Mouse (Mus musculus): ENCODE results near the gene Il4i1. TPM values are rescaled to one million over a fixed set of nuclear protein-coding genes. Genes with fewer than 3 reads are reported as not detected.
"Not testable (repeated sequence)": the region's sequence is repeated elsewhere in the genome, so short reads cannot be mapped to it uniquely, and the experiment has no call there.

Il4i1 gene
- polyA plus RNA-seq, 1 experiment from 2014 or later, result 0.78 TPM

DNA sequence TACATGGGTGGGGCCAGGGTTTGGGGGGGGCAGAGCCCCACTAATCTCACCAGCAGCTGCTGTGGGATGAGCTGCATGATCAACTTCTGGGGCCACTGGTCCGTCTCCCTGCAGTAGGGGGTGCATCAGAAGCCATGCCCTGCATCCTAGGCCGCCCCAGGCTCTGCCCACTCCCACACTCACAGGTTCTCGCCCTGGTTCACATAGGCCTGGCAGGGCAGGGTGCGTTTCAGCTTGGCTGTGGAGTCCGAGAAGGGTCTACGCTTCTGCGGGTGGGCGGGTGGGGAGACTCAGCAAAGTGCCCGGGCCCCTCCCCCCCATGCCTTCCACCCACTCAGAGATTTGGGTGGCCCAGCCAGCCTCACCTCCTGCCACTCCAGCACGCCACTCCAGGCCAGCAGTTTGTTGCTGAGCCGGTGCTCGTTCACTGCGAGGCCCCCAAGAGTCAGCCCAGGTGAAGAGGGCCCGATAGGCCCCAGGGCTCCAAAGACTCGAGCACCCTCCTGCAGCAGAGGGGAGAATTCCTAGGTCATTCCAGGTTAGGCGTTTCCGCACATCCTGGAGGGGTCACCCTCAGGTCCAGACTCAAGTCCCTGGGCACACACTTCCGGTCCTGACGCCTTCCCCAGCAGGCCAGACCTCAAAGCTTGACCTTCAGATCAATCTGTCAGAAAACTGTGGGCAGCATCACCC lies 51.0 kb downstream of the Il4i1 start:
- H3K27me3 ChIP-seq (replicated peaks; ENCODE audit: control insufficient read depth, insufficient read depth, low read length), result no peaks in the 10 kb centered on the region
- peak overlapping the region; percentile 67; the same call in 1 of the 2 replicates for H3K27ac ChIP-seq (replicated peaks; ENCODE audit: low read depth, low read length)
- 59% methylated on average over 15 of the region's 19 CpGs for WGBS
- no peaks in the 10 kb centered on the region for H3K9me3 ChIP-seq (ENCODE audit: control insufficient read depth, low read length)
- ATAC-seq (ENCODE audit: low read depth), result no peak
- H3K9ac ChIP-seq (ENCODE audit: low read depth, low read length), result peak overlapping the region; percentile 100
- peaks cover 32% of the 10 kb centered on the region for H3K4me1 ChIP-seq (ENCODE audit: control insufficient read depth, insufficient read depth, low read length)
- no peak for DNase-seq (ENCODE audit: low spot score)
- peak overlapping the region; percentile 95 for H3K4me2 ChIP-seq (ENCODE audit: low read depth, low read length)
- peaks cover 49% of the 10 kb centered on the region for H3K36me3 ChIP-seq (ENCODE audit: control insufficient read depth, insufficient read depth, low read length)
- H3K4me3 ChIP-seq (ENCODE audit: low read depth, low read length), result peak overlapping the region; percentile 100

DNA sequence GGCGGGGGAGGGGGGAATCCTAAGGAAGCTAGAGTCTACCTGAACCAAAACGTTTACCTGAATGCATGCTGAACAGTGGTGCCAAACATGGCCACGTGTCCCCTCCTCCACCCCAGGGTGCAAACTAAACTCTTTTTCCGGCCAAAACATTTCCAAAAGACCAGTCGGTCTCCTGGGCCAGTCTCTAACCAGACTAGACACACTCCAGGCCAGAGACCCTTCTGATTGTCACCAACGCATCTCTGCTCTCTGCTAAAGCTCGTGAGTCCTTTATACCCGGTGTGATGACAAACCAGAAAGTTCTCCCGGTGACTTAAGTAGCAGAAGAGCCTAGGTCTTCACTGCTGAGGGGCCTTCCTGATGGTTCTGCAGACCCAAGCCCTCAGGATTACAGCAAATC lies 51.6 kb downstream of the Il4i1 start:
- ATAC-seq (ENCODE audit: low read depth), result no peak
- peak overlapping the region; percentile 100 for H3K4me3 ChIP-seq (ENCODE audit: low read depth, low read length)
- H3K27me3 ChIP-seq (replicated peaks; ENCODE audit: control insufficient read depth, insufficient read depth, low read length), result no peaks in the 10 kb centered on the region
- H3K36me3 ChIP-seq (ENCODE audit: control insufficient read depth, insufficient read depth, low read length), result peaks cover 43% of the 10 kb centered on the region
- H3K9ac ChIP-seq (ENCODE audit: low read depth, low read length), result peak overlapping the region; percentile 100
- no peak for DNase-seq (ENCODE audit: low spot score)
- H3K4me2 ChIP-seq (ENCODE audit: low read depth, low read length), result peak overlapping the region; percentile 95
- H3K27ac ChIP-seq (replicated peaks; ENCODE audit: low read depth, low read length), result no peak overlapping the region
- no peaks in the 10 kb centered on the region for H3K9me3 ChIP-seq (ENCODE audit: control insufficient read depth, low read length)
- WGBS, result 51% methylated on average over 9 of the region's 9 CpGs
- H3K4me1 ChIP-seq (ENCODE audit: control insufficient read depth, insufficient read depth, low read length), result peaks cover 32% of the 10 kb centered on the region

DNA sequence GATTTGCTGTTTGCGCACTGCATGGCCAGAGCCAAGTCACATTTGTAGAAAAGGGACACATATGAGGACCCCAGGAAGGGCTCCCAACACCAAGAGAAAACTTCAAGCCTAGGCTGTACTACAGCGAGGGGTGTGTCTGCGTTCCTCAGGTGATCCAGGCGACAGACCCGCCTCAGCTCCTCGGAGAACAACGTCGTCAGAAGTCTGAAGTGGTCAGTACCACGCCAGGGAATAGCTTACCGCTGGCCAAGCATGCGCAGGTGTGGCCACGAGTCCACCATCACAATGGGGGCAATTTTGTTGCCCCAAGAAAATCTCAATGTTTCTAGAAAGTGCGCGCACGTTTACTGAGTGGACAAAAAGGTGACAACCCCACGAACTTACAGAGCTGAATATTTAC lies 52.3 kb downstream of the Il4i1 start:
- no peaks in the 10 kb centered on the region for H3K27me3 ChIP-seq (replicated peaks; ENCODE audit: control insufficient read depth, insufficient read depth, low read length)
- peak overlapping the region; percentile 100 for H3K9ac ChIP-seq (ENCODE audit: low read depth, low read length)
- H3K4me3 ChIP-seq (ENCODE audit: low read depth, low read length), result peak overlapping the region; percentile 100
- H3K36me3 ChIP-seq (ENCODE audit: control insufficient read depth, insufficient read depth, low read length), result peaks cover 36% of the 10 kb centered on the region
- H3K27ac ChIP-seq (replicated peaks; ENCODE audit: low read depth, low read length), result peak overlapping the region; percentile 100
- peak overlapping the region; percentile 95 for H3K4me2 ChIP-seq (ENCODE audit: low read depth, low read length)
- WGBS, result 5% methylated on average over 16 of the region's 16 CpGs
- DNase-seq (ENCODE audit: low spot score) (no peak), ATAC-seq (ENCODE audit: low read depth) (no peak)
- H3K4me1 ChIP-seq (ENCODE audit: control insufficient read depth, insufficient read depth, low read length), result peaks cover 32% of the 10 kb centered on the region
- H3K9me3 ChIP-seq (ENCODE audit: control insufficient read depth, low read length), result no peaks in the 10 kb centered on the region

DNA sequence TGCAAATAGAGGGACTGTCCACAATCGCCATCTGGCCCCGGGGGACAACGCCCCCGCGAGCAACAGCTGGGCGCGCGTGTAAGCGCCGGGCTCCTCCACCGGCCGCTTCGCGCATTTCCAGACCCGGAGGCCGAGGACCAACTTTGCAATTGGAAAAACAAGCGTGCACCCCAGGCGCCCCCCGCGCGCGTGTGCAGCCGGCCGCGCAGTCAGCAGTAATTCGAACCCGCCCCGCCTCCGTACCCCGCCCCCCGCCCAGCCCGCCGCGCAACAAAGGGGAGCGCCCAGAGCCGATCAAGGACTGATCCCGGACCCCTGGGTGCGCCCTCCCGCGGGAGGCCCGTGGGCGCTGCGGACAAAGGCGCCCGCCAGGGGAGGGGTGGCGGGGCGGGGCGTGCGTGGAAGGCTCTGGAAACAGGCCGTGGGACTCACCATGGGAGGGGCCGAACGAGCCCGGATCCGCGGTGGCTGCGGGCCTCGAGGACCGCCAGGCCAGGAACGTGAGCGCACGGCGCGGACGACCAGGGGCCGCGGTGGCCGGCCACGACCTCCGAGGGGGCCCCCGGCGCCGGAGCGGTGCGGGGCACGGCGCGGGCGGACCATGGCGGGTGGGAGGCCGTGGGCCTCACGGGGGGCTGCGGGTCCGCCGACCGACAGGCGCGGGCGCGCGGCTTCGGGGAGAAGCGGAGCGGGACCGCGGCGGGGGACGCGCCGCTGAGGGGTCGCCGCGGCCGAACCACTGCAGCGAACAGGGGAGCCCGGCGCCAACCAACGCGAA lies 52.9 kb downstream of the Il4i1 start:
- Histone ChIP-seq H3K4me1 (ENCODE audit: control insufficient read depth, insufficient read depth, low read length) (peaks cover 32% of the 10 kb centered on the region), H3K4me2 (ENCODE audit: low read depth, low read length) (peak overlapping the region; percentile 95), H3K27ac (replicated peaks; ENCODE audit: low read depth, low read length) (peak overlapping the region; percentile 100), H3K4me3 (ENCODE audit: low read depth, low read length) (peak overlapping the region; percentile 100), H3K36me3 (ENCODE audit: control insufficient read depth, insufficient read depth, low read length) (peaks cover 30% of the 10 kb centered on the region), H3K9ac (ENCODE audit: low read depth, low read length) (peak overlapping the region; percentile 100), H3K9me3 (ENCODE audit: control insufficient read depth, low read length) (no peaks in the 10 kb centered on the region), H3K27me3 (replicated peaks; ENCODE audit: control insufficient read depth, insufficient read depth, low read length) (no peaks in the 10 kb centered on the region)
- 1% methylated on average over 61 of the region's 108 CpGs for WGBS
- peak; percentile 51 for ATAC-seq (ENCODE audit: low read depth)
- peak; percentile 89 for DNase-seq (ENCODE audit: low spot score)

DNA sequence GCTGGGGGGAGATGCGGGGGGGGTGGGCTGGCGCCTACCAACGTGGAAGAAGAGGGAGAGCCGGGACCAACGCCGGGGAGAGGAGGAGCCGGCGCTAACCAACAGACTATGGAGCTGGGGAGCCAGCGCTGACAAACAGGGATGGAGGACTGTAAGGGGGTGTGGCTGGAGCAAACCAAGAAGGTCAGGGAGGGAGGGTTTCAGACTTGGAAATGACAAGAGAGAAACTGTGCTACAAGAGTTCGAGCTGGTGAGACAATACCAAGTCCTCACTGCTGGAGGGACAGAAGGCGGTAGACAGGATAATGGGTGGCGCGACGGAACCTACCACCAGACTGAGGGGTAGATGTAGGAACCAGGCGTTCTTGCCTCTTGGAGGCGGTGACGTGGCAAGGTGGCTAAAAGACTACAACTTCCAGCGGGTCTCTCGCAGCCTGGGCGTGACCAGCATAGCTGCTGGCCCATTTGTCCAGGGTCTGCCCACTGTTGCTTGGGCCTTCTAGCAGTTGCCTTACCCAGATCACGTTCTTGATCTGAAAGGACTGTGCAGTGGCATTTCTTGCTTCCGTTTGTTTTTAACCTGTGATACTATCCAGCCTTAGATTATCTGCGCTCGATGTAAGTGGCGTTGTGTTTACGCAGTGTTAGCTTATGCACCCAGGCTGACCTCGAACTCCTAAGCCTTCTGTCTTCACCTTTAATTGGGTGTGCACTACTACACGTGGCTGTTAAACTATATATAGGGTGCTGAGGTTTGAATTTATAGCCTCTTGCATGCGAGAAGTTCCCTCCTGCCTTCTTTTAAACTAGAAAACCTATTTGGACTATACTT lies 53.7 kb downstream of the Il4i1 start, which contains the start of gene Ptov1:
Gene Ptov1, minus strand, starts transcription at position 92 of the 832 bp plus-strand sequence.
- Histone ChIP-seq H3K4me2 (ENCODE audit: low read depth, low read length) (peak within 1 kb of the TSS; percentile 95), H3K4me3 (ENCODE audit: low read depth, low read length) (peak within 1 kb of the TSS; percentile 100), H3K9me3 (ENCODE audit: control insufficient read depth, low read length) (no peaks in the 10 kb centered on the region), H3K27ac (replicated peaks; ENCODE audit: low read depth, low read length) (peak within 1 kb of the TSS; percentile 100), H3K4me1 (ENCODE audit: control insufficient read depth, insufficient read depth, low read length) (peaks cover 32% of the 10 kb centered on the region), H3K36me3 (ENCODE audit: control insufficient read depth, insufficient read depth, low read length) (peaks cover 22% of the 10 kb centered on the region), H3K9ac (ENCODE audit: low read depth, low read length) (peak within 1 kb of the TSS; percentile 100), H3K27me3 (replicated peaks; ENCODE audit: control insufficient read depth, insufficient read depth, low read length) (no peaks in the 10 kb centered on the region)
- DNase-seq (ENCODE audit: low spot score), result peak; percentile 99
- 8% methylated on average over 24 of the region's 29 CpGs for WGBS
- ATAC-seq (ENCODE audit: low read depth), result peak; percentile 94

DNA sequence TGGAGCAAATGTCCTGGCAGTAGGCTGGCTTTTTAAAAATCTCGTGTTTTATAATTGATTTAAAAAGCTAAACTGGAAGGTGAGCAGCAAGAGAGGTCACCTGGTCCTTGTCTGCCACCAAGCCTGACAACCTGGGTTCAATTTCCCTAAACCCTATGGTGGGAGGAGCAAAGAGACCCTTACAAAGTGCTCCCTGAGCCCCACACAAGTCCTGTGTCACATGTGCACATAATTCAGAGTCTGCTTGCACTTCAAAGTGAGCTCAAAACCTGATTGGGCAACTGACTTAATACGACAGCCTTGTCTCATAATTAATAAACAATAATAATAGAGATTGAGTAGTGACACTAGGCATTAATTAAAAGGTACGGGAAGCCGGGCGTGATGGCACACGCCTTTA lies 54.4 kb downstream of the Il4i1 start:
- Histone ChIP-seq H3K4me2 (ENCODE audit: low read depth, low read length) (peak overlapping the region; percentile 95), H3K27ac (replicated peaks; ENCODE audit: low read depth, low read length) (peak overlapping the region; percentile 100), H3K9me3 (ENCODE audit: control insufficient read depth, low read length) (no peaks in the 10 kb centered on the region), H3K9ac (ENCODE audit: low read depth, low read length) (peak overlapping the region; percentile 100), H3K4me1 (ENCODE audit: control insufficient read depth, insufficient read depth, low read length) (peaks cover 32% of the 10 kb centered on the region), H3K4me3 (ENCODE audit: low read depth, low read length) (peak overlapping the region; percentile 100), H3K27me3 (replicated peaks; ENCODE audit: control insufficient read depth, insufficient read depth, low read length) (no peaks in the 10 kb centered on the region), H3K36me3 (ENCODE audit: control insufficient read depth, insufficient read depth, low read length) (peaks cover 15% of the 10 kb centered on the region)
- 80% methylated on average over 6 of the region's 6 CpGs for WGBS
- no peak for ATAC-seq (ENCODE audit: low read depth)
- no peak for DNase-seq (ENCODE audit: low spot score)

DNA sequence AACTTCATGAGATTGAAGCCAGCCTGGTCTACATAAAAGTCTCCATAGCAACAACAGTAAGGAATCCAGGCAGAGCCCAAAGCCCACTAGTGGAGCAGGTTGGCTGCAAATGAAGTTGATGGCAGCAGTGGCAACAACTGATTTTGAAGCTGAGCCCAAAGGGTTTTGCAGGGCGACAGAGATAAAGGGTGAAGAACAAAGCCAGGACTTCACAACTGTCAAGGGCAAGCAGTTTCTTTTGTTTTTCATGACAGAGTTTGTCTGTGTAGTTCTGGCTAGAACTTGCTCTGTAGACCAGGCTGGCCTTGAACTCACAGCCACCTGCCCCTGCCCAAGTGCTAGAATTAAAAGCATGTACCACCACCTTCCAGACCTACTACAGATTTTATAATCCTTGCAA lies 55.0 kb downstream of the Il4i1 start:
- ATAC-seq (ENCODE audit: low read depth), result no peak
- no peak overlapping the region for H3K27ac ChIP-seq (replicated peaks; ENCODE audit: low read depth, low read length)
- no peak overlapping the region for H3K4me2 ChIP-seq (ENCODE audit: low read depth, low read length)
- peaks cover 13% of the 10 kb centered on the region for H3K36me3 ChIP-seq (ENCODE audit: control insufficient read depth, insufficient read depth, low read length)
- WGBS, result 89% methylated on average over 1 of the region's 1 CpGs
- H3K9me3 ChIP-seq (ENCODE audit: control insufficient read depth, low read length), result no peaks in the 10 kb centered on the region
- DNase-seq (ENCODE audit: low spot score), result no peak
- peaks cover 26% of the 10 kb centered on the region for H3K4me1 ChIP-seq (ENCODE audit: control insufficient read depth, insufficient read depth, low read length)
- H3K27me3 ChIP-seq (replicated peaks; ENCODE audit: control insufficient read depth, insufficient read depth, low read length), result no peaks in the 10 kb centered on the region
- no peak overlapping the region for H3K9ac ChIP-seq (ENCODE audit: low read depth, low read length)
- no peak overlapping the region for H3K4me3 ChIP-seq (ENCODE audit: low read depth, low read length)

DNA sequence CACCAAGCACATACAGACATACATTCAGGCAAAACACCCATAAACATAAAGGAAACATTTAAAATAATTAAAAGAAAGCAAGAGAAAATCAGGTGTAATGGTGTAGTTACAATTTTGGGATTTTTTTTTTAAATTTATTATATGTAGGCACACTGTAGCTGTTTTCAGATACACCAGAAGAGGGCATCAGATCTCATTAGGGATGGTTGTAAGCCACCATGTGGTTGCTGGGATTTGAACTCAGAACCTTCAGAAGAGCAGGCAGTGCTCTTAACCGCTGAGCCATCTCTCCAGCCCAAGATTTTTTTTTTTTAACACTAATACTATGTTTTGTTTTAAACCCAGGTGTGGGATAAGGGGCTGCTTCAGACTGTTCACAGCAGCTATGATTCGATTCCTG lies 55.6 kb downstream of the Il4i1 start:
- not testable (repeated sequence) for H3K4me3 ChIP-seq (ENCODE audit: low read depth, low read length); H3K9me3 ChIP-seq (ENCODE audit: control insufficient read depth, low read length); H3K27ac ChIP-seq (replicated peaks; ENCODE audit: low read depth, low read length); H3K27me3 ChIP-seq (replicated peaks; ENCODE audit: control insufficient read depth, insufficient read depth, low read length); ATAC-seq (ENCODE audit: low read depth); H3K4me2 ChIP-seq (ENCODE audit: low read depth, low read length); H3K9ac ChIP-seq (ENCODE audit: low read depth, low read length); DNase-seq (ENCODE audit: low spot score)
- peaks cover 20% of the 10 kb centered on the region for H3K4me1 ChIP-seq (ENCODE audit: control insufficient read depth, insufficient read depth, low read length)
- peaks cover 12% of the 10 kb centered on the region for H3K36me3 ChIP-seq (ENCODE audit: control insufficient read depth, insufficient read depth, low read length)
- 89% methylated on average over 2 of the region's 2 CpGs for WGBS

Measured in embryonic facial prominence, embryonic 14.5 days (tissue).